Mouse (Mus musculus) 416B (cell line): ENCODE measurements around the gene Fam131a.

ENCODE experiments used
- DNase-seq: peaks from one replicate; pipeline ENCODE4 v3.0.0; 2011; ENCODE audit warnings: low read depth

Fam131a gene

GRCm38 (mm10) chr16:20715976-20716840 lies 23.2 kb downstream of the Fam131a start:
- peak; percentile 69 for DNase-seq

GRCm38 (mm10) chr16:20716841-20717180 lies 23.8 kb downstream of the Fam131a start:
- DNase-seq = no peak

- DNase-seq = peak; percentile 99
Measured at GRCm38 (mm10) chr16:20717181-20717977, 24.3 kb downstream of the Fam131a start, which contains the start of the genes Polr2h and Clcn2. Gene Polr2h, plus strand, starts transcription at chr16:20717665. Gene Clcn2, minus strand, starts transcription at chr16:20717746.

- peak; percentile 63 for DNase-seq
Measured at GRCm38 (mm10) chr16:20717978-20718670, 25.1 kb downstream of the Fam131a start.

GRCm38 (mm10) chr16:20721808-20722207 lies 28.8 kb downstream of the Fam131a start:
- DNase-seq = no peak

- DNase-seq = peak; percentile 32
Measured at GRCm38 (mm10) chr16:20722736-20723135, 29.7 kb downstream of the Fam131a start.

GRCm38 (mm10) chr16:20723247-20723646 lies 30.2 kb downstream of the Fam131a start:
- peak; percentile 20 for DNase-seq

- peak; percentile 80 for DNase-seq
Measured at GRCm38 (mm10) chr16:20724338-20724748, 31.3 kb downstream of the Fam131a start.

- no peak for DNase-seq
Measured at GRCm38 (mm10) chr16:20725321-20725720, 32.3 kb downstream of the Fam131a start.

- no peak for DNase-seq
Measured at GRCm38 (mm10) chr16:20725750-20726149, 32.7 kb downstream of the Fam131a start.

GRCm38 (mm10) chr16:20726384-20726783 lies 33.3 kb downstream of the Fam131a start:
- no peak for DNase-seq

- no peak for DNase-seq
Measured at GRCm38 (mm10) chr16:20730293-20730711, 37.3 kb downstream of the Fam131a start.

- DNase-seq = no peak
Measured at GRCm38 (mm10) chr16:20731688-20732087, 38.6 kb downstream of the Fam131a start.

GRCm38 (mm10) chr16:20732251-20732924 lies 39.3 kb downstream of the Fam131a start:
- DNase-seq = no peak

GRCm38 (mm10) chr16:20732925-20733730 lies 40.1 kb downstream of the Fam131a start, which contains the start of gene Chrd:
Gene Chrd, plus strand, starts transcription at chr16:20733127.
- DNase-seq = no peak

- no peak for DNase-seq
Measured at GRCm38 (mm10) chr16:20733731-20734730, 41.0 kb downstream of the Fam131a start, which contains the start of gene Thpo. Gene Thpo, minus strand, starts transcription at chr16:20734511.

GRCm38 (mm10) chr16:20735651-20736050 lies 42.6 kb downstream of the Fam131a start:
- DNase-seq = no peak

GRCm38 (mm10) chr16:20736168-20736567 lies 43.1 kb downstream of the Fam131a start:
- DNase-seq = no peak

GRCm38 (mm10) chr16:20736823-20737222 lies 43.8 kb downstream of the Fam131a start:
- no peak for DNase-seq
